Mouse (Mus musculus): ENCODE results near the gene Rgs11. TPM values are rescaled to one million over a fixed set of nuclear protein-coding genes. Genes with fewer than 3 reads are reported as not detected.

The Rgs11 gene
- total RNA-seq, 2 experiments from 2014 or later, result 56.1 to 56.2 TPM

DNA sequence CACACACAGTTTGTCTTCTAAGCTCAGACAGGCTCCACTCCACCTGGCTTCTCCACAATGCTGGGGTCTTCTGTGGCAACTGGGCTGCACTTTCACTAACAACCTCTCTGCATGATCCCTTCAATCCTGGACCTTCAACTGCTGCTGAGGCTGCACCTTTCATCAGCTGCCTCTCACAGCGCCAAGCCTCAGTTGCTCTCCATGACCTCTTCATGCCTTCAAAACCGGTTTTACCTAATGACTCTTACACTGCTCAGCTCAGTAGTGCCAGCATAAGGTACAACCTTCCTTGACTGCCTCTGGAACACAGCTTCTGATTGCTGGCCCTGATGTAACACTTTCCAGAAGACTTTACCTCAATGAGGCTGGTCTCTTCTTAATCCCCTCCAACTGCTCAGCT lies 18.8 kb downstream of the Rgs11 start:
- intact Hi-C loops (cut with DNase I), result no loop called here
- no peak for DNase-seq (ENCODE audit: low spot score in 2 of 2)

DNA sequence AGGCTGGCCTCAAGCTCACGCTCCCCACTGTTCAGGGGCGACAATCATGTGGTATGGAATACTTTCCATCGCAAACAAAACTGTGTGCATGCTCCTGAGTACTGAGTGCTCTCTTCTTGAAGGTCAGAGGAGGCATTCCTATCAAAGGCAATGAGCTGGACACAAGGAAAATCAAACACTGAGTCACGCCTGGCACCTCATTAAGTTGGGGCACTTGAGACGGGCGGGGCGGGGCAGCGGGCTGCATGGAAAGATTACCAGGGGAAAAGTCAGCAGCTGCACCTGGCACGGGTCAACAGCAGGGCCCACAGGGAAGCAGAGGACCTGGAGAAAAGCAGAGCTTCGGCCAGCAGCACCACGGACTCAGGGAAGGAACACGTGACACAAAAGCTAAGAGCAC lies 22.4 kb downstream of the Rgs11 start:
- intact Hi-C loops (cut with DNase I), result no loop called here
- no peak for DNase-seq (ENCODE audit: low spot score in 2 of 2)

DNA sequence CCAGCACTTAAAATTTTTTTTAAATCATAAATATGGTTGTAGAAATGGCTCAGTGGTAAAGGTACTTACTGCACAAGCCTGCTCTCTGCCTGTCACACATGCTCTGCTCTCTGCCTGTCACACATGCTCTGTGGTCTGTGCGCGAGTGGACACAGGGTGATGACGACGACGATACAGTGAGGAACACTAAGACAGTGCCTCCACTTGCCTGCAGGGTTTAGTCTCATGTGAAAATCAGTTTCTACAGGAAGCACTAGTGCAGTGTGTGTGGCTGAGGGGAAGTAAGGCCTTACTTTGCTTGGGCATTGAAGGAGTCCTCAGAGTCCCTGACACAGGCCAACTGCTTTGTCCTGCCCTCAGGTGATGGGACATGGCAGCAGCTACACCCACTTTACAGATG lies 27.0 kb downstream of the Rgs11 start:
- DNase-seq (ENCODE audit: low spot score in 2 of 2), result no peak
- intact Hi-C loops (cut with DNase I), result no loop called here

DNA sequence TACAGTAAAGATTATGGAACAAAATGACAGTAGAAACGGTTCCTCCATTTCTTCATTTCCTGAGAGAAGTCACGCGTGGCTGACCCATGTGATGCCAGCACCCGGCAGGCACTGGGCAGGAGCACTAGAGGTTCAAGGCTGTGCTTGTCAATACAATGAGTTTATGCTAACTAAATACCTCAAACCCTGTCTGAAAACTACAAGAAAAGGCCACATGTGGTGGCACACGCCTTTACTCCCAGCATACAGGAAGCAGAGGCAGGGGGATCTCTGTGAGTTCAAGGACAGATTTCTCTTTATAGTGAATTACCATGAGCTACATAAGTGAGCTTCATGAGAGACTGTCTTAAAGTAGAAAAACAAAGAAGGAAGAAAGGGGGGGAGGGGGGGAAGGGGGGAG lies 28.4 kb downstream of the Rgs11 start:
- intact Hi-C loops (cut with DNase I), result no loop called here

DNA sequence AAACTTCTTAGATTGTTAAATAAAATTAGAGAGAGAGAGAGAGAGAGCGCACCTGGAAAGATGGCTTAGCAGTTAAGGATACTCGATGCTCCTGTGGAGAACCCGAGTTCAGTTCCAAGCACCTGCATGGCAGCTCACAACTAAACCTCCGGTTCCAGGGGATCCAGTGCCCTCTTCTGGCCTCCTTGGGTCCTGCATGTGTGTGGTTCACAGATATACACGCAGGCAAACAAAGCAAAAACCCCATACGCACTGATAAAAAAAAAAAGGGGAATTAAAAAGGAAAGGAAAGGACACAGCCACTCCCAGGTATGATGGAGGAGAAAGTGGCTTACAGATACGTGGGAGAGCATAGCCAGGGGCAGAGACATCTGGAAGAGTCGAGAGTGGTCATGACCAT lies 30.1 kb downstream of the Rgs11 start:
- intact Hi-C loops (cut with DNase I), result no loop called here
- DNase-seq (ENCODE audit: low spot score in 2 of 2), result no peak

More for the DNA sequence above, 28.4 kb downstream of the Rgs11 start:
- no peak for DNase-seq (ENCODE audit: low spot score in 2 of 2)

DNA sequence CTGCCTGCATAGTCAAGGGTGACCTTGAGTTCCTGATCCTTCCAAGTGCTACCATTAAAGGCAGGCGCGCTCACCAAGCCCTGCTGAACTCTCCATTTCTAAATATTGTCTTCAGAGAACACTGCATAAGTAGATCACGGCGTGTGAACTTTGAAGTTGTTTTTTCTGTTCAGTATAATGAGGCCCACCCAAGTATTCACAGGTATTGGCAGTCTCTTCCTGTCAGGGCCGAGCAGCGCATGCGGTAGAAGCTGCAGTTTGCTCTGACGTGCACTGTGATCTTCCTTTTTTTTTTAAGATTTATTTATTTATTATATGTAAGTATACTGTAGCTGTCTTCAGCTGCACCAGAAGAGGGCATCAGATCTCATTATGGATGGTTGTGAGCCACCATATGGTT lies 31.6 kb downstream of the Rgs11 start:
- DNase-seq (ENCODE audit: low spot score in 2 of 2), result no peak

DNA sequence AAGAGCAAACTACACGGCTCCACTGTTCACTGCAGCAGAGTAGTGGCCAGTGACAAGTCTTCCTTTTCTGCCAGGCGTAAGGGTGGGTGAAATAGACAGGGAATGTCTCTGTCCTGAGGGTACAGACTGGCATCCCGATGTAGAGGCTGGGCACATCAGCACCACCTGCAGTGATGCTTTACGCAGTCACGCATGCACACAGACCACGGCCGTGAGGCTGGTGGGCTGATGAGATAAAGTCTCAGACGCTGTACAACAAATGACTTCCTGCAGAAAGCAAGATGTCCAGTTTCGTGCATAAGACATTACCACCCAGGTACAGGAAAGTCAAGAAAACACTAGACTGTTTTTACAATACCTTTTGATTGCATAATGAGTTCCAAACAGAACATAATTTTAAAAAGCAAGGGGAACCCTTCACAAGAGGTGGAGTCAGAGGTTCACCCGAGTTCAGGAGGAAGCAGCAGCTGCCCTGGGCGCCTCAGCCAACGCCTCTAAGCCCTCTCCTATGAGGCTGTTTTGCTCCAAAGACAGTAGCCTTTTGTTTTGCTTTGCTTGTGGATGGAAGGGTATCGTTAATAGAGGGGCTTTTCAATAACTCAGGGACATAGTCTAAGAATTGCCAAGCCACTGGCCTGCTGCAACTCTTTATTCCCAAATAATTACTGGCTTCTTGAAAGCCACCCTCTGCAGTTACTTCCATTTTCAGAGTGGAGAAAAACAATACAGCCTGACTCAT lies 32.5 kb downstream of the Rgs11 start:
- DNase-seq (ENCODE audit: low spot score in 2 of 2), result no peak
- intact Hi-C loops (cut with DNase I), result no loop called here

More for the DNA sequence above, 31.6 kb downstream of the Rgs11 start:
- intact Hi-C loops (cut with DNase I), result no loop called here

DNA sequence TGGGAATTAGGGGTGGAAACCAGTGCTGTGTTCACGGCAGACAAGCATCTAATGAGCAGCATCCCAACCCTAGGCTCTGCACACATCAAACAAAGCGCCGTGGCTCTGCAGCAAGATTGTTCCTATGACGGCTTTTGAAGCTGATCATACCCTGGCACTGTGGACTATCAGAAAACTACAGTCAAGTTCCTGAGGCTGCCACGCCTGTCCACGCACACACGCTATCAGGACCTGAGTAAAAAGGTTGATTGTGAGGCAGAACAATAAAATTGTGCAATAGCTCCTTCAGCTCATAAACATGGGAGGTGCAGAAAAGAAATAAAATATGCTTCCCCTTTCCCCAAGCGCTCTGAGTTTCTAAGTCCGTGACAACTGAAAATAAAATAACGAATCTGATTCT lies 34.9 kb downstream of the Rgs11 start:
- intact Hi-C loops (cut with DNase I), result no loop called here

DNA sequence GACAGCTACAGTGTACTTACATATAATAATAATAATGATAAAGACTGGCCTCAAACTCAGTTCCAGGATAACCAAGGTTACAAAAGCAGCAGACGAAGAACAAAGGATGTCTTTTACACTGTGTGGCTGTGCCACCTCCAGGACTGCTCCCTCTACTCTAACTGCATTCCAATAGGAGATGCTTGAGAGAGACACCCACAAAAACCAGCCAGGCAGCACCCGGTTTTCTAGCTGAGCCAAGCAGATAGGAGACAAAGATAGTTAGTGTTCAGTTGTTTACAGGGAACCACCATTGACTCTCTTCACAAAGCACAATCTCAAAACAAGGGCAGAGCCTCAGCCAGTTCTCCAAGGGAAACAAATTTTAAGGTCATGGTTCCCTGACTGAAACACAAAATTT lies 36.8 kb downstream of the Rgs11 start:
- DNase-seq (ENCODE audit: low spot score in 2 of 2), result no peak
- intact Hi-C loops (cut with DNase I), result no loop called here

More for the DNA sequence above, 34.9 kb downstream of the Rgs11 start:
- DNase-seq (ENCODE audit: low spot score in 2 of 2), result no peak

DNA sequence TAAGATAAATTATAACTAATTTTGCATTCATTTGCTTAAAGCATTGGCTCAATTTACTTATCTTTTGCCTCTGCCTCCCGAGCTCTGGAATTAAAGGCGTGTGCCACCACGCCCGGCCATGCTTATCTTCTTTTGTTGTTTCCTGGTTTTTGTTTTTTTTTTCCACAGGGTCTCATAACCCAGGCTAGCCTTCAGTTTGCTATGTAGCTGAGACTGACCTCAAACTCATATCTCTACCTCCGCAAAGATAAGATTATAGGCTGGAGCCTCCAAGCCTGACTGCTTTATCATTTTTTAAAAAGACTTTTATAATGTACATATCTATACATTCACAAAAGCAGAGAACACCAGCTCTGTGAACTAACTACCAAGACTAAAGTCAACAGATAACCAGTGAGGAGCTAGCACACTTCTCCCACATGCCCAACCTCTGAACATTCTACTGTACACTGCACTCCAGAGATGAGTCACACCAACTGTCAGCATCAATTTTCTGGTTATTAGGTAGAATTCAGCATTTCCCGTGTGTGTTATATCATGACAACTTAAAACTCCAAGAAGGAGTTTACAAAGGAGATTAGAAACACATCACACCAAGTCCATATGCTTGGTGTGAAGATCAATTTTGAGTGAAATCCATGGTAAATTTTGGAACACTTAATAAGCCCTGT lies 37.5 kb downstream of the Rgs11 start:
- intact Hi-C loops (cut with DNase I), result loop anchor here (5.0 kb wide), 1 partner anchor 103 kb away; the partner anchor contains the start of gene Axin1

DNA sequence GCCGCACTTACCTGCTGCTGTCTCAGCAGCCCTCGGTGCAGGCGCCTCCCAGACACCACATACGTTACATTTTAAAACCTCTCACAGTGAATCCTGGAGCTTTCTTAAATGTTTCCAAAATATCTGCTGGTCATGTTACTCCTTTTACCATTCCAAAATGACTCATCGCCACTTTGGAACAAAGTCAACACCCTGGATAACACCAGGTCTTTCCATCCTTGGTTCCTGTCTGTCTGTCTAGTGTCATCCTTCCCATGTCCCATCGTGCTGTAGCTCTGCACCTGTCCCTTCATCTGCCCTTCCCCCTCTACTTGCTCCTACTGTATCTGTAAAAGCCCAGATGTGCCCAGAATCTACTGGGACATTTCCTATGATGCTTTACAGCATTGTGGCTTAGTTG lies 38.2 kb downstream of the Rgs11 start:
- no peak for DNase-seq (ENCODE audit: low spot score in 2 of 2)
- intact Hi-C loops (cut with DNase I), result loop anchor here (5.0 kb wide), 1 partner anchor 104 kb away; the partner anchor contains the start of gene Axin1

More for the DNA sequence above, 37.5 kb downstream of the Rgs11 start:
- no peak for DNase-seq (ENCODE audit: low spot score in 2 of 2)

DNA sequence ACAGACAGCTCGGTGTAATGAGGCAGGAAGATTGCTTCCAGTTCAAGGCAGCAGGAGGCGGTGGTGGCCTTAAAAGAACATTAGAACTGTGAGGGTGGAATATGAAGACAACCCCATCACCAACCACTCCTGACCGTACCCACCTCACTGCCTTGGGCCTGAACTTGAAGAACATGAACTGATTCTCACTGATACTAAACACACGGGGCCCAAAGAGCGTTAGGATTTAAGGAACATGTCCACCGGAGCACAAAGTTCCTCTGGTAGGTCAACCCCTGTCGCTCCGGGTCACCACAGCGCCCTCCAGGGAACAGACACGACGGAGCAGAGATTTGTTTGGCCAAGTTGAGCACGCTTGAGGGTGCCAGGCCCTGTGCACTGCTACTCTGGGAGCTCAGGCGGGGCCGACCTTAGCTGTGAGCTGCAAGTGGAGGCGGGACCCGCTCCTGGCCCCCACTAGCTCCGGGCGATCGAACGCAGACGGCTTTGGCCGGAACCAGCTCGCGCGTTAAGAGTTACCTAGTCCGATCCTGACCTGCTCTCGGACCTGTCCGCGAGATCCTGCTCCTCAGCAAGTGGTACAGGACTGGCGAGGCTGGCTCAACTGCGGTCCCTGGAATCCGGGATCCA lies 40.8 kb downstream of the Rgs11 start:
- intact Hi-C loops (cut with DNase I), result loop anchor here (5.0 kb wide), 1 partner anchor 106 kb away; the partner anchor contains the start of gene Axin1
- peak; percentile 55 to 56 for DNase-seq (ENCODE audit: low spot score in 2 of 2)

DNA sequence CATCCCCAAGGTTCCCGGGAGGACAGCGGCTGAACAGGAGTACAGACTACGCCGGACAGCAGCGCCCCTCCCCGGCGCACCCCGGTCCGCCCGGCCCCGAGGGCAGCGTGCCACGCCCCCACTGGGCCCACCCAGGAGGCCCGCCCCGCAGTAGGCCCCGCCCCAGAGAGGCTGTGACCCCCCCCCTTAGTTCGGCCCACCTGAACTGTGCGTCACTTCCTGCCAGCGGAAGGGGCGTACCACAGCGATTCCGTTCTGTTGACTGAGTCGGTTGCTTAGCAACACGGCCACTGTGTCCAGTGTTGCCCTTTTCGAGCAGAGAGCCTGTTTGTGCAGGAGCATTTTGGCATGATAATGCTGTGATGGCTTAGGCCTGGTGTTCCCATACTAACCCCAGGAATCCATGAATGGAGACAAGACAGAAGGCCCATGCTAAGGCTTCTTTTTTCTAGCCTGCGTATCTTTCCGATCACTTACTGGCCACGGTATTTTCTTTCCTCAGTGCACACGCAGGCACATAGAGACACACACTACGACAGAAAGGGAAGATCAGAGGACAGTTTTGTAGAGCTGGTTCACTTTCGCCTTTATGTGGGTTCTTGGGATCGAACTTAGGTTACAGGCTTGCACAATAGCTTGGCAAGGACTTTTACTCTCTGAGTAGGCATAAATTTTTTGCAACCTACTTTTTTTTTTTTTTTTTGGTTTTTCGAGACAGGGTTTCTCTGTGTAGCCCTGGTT lies 41.5 kb downstream of the Rgs11 start, which contains the start of gene Fam234a:
TSS of gene Fam234a (minus strand) at position 142 of the 741 bp plus-strand sequence.
- intact Hi-C loops (cut with DNase I), result loop anchor here (5.0 kb wide), 1 partner anchor 107 kb away; the partner anchor contains the start of gene Axin1
- DNase-seq (ENCODE audit: low spot score in 2 of 2), result peak; percentile 91 to 96

DNA sequence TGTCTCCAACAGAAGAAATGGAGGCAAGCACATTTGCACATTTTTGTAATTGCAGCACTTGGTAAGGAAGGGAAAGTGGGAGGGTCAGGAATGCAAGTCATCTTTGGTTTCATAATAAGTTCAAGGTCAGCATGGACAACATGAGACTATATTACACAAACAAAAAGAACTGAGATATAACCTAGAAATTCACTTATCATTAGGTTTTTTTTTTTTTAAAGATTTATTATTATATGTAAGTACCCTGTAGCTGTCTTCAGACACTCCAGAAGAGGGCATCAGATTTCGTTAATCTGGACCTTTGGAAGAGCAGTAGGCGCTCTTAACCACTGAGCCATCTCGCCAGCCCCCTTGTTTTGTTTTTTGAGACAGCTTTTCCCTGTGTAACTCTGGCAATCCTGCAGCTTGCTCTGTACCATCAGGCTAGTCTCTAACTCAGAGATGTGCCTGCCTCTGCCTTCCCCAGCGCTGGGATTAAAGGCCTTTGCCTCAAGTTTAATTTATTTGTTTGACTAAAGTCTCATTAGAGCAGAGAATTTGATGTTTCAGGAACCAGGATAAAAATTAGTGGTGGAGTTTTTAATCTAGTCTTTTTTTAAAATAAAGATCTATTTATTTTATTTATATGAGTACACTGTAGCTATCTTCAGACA lies 49.3 kb downstream of the Rgs11 start:
- no peak for DNase-seq (ENCODE audit: low spot score in 2 of 2)
- intact Hi-C loops (cut with DNase I), result no loop called here

DNA sequence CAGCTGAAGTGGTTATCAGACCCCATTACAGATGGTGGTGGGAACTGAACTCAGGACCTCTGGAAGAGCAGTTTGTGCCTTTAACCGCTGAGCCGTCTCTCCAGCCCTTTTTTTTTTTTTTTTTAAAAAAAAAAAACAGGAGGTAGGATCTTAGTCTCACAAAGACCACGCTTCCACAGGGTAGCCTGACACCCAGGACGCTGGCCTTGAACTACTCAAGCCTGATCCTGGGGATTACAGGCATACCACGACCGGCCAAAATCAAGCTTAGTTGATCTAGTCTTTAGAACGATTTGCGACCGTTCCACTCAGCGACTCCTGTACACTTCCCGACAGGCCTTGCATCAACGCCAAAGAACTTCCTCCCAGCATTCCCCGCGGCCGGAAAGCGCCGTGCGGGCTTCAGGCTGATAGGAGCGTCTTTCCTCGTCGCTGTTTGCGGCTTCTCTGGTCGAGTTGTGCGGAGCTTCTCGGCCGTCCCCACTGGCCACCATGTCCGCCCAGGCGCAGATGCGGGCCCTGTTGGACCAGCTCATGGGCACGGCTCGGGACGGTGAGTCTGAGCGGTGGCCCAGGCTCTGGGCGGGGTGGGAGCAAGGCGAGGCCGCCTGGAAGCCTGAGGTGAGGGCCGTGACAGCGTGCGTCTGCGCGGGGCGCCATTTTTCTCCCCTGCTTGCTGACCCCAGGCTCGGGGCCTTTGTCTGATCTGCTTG lies 49.9 kb downstream of the Rgs11 start, which contains the start of gene Luc7l:
TSS of gene Luc7l (plus strand) at position 358 of the 713 bp plus-strand sequence.
- intact Hi-C loops (cut with DNase I), result no loop called here
- DNase-seq (ENCODE audit: low spot score in 2 of 2), result peak; percentile 94 to 97

DNA sequence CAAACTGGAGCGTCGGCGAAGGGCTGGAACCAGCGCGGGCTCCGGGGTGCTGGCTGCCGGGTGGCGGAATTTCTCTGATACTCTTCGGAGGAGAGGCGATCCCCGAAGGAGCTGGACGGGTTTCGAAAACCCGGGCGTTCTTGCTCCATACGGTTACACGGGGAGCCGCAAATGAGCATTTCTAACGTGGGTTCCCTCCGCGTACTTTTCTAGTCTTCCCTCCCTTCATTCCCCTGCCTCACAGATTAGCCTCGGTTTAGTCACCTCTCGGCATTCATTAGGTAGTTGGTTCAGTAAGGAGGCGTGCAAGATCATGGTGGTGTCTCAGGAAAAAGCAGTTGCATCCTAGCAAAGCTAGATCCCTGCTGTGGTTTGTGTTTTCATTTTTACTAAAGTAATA lies 50.6 kb downstream of the Rgs11 start:
- no peak for DNase-seq (ENCODE audit: low spot score in 2 of 2)
- intact Hi-C loops (cut with DNase I), result no loop called here

DNA sequence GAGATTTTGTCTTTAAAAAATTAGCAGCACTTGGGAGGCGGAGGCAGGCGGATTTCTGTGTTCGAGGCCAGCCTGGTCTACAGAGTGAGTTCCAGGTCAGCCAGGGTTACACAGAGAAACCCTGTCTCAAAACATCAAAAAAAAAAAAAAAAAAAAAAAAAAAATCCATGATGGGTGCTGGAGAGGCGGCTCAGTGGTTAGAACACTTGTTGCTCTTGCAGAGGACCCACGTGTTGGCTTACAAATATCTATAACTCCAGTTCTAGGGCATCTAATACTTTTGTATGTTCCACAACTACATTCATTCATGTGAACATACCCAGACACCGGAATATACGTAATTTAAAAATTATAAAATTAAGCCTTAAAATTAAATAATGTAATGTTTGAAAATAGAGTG lies 52.6 kb downstream of the Rgs11 start:
- intact Hi-C loops (cut with DNase I), result no loop called here
- no peak for DNase-seq (ENCODE audit: low spot score in 2 of 2)

Data from left cerebral cortex, postnatal 14 days (tissue).